Mouse (Mus musculus): ENCODE measurements around the gene Rreb1. TPM values are rescaled to one million over a fixed set of nuclear protein-coding genes. Genes with fewer than 3 reads are reported as not detected.
"Not testable (repeated sequence)": the region's sequence is repeated elsewhere in the genome, so short reads cannot be mapped to it uniquely, and the experiment has no call there.

Gene Rreb1
- polyA plus RNA-seq, 1 experiment from 2014 or later, result 10.0 TPM

- TF ChIP-seq EP300 (IDR thresholded peaks at IDR 0.05), result no peak
- no peak for TF ChIP-seq CTCF (IDR thresholded peaks at IDR 0.05)
- H3K4me3 ChIP-seq (ENCODE audit: low read depth, low read length), result no peak overlapping the region
- H3K4me2 ChIP-seq (replicated peaks; ENCODE audit: low read depth, low read length), result no peak overlapping the region
- peaks cover 21% of the 10 kb centered on the region; the same call in 1 of the 2 replicates for H3K4me1 ChIP-seq (ENCODE audit: insufficient read depth, low read depth, low read length)
- no peaks in the 10 kb centered on the region for H3K36me3 ChIP-seq (ENCODE audit: insufficient read depth, low read length)
- no peak overlapping the region for H3K9ac ChIP-seq (replicated peaks; ENCODE audit: low read depth)
- 100% methylated on average over 1 of the region's 1 CpGs for WGBS
- H3K27me3 ChIP-seq (replicated peaks; ENCODE audit: insufficient read depth, low read length), result no peaks in the 10 kb centered on the region
- no peak overlapping the region for H3K27ac ChIP-seq (ENCODE audit: low read length)
- DNase-seq (ENCODE audit: low spot score) (no peak), ATAC-seq (no peak)
- no peaks in the 10 kb centered on the region for H3K9me3 ChIP-seq (ENCODE audit: low read length)
Measured at GRCm38 (mm10) chr13:37835296-37835695, 57.1 kb downstream of the Rreb1 start.

GRCm38 (mm10) chr13:37835811-37836210 lies 57.6 kb downstream of the Rreb1 start:
- peaks cover 17% of the 10 kb centered on the region; the same call in 1 of the 2 replicates for H3K4me1 ChIP-seq (ENCODE audit: insufficient read depth, low read depth, low read length)
- WGBS, result 87% methylated on average over 9 of the region's 9 CpGs
- not testable (repeated sequence) for DNase-seq (ENCODE audit: low spot score); ATAC-seq; H3K4me2 ChIP-seq (replicated peaks; ENCODE audit: low read depth, low read length); H3K36me3 ChIP-seq (ENCODE audit: insufficient read depth, low read length); H3K27me3 ChIP-seq (replicated peaks; ENCODE audit: insufficient read depth, low read length); H3K9ac ChIP-seq (replicated peaks; ENCODE audit: low read depth); H3K4me3 ChIP-seq (ENCODE audit: low read depth, low read length); H3K9me3 ChIP-seq (ENCODE audit: low read length); H3K27ac ChIP-seq (ENCODE audit: low read length)

- WGBS, result 77% methylated on average over 3 of the region's 3 CpGs
- H3K9me3 ChIP-seq (ENCODE audit: low read length), result no peaks in the 10 kb centered on the region
- TF ChIP-seq CTCF (IDR thresholded peaks at IDR 0.05), result no peak
- TF ChIP-seq EP300 (IDR thresholded peaks at IDR 0.05), result no peak
- no peak overlapping the region for H3K9ac ChIP-seq (replicated peaks; ENCODE audit: low read depth)
- DNase-seq (ENCODE audit: low spot score), result no peak
- H3K36me3 ChIP-seq (ENCODE audit: insufficient read depth, low read length), result no peaks in the 10 kb centered on the region
- H3K4me1 ChIP-seq (ENCODE audit: insufficient read depth, low read depth, low read length), result peaks cover 9% of the 10 kb centered on the region; the same call in 1 of the 2 replicates
- no peak overlapping the region for H3K27ac ChIP-seq (ENCODE audit: low read length)
- H3K27me3 ChIP-seq (replicated peaks; ENCODE audit: insufficient read depth, low read length), result no peaks in the 10 kb centered on the region
- no peak overlapping the region for H3K4me3 ChIP-seq (ENCODE audit: low read depth, low read length)
- no peak overlapping the region for H3K4me2 ChIP-seq (replicated peaks; ENCODE audit: low read depth, low read length)
- no peak for ATAC-seq
Measured at GRCm38 (mm10) chr13:37837372-37837771, 59.2 kb downstream of the Rreb1 start.

DNA sequence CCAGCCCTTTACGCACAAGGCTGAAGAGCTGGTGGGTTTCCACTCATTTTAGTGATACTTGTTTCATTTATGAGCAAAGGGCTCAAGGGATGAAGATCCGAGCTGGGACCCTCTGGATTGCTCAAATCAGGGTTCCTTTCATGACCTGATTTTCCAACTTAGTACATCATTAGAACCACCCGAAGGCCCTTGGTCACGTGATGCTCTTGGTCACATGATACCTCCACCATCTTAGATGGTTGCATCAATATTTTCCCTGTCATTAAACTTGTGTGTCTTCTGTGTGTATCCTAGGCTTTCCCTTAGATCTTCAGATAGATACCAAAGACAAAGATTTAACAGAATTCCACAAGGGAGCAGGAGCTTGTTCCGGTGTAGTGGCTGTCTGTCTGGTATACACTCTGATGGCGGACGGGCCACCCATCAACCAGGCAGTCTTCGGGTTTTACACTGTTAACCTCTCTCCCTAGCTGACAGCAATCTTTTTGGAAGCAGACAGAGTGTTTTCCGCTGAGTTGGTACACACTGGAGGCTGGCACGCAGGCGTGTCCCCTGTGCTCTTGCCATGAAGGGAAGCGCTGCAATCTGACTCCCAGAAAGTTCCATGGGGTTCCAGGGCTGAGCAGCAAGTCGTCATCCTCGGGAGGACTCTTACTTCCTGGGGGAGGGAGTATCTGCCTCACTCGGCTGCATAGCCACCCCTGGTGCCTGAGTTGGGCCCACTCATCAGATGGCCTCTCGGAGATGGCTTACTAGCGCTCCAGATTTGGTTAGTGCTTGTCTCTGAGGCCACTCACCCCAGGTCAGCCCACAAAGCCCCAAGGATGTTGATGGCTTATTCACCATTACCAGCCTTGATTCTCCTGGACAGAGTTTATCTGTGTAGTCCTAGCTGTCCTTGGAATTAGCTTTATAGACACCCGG lies 60.3 kb downstream of the Rreb1 start:
- H3K27me3 ChIP-seq (replicated peaks; ENCODE audit: insufficient read depth, low read length), result no peaks in the 10 kb centered on the region
- H3K4me3 ChIP-seq (ENCODE audit: low read depth, low read length), result no peak overlapping the region
- ATAC-seq, result no peak
- no peak overlapping the region for H3K27ac ChIP-seq (ENCODE audit: low read length)
- 82% methylated on average over 18 of the region's 18 CpGs for WGBS
- H3K9me3 ChIP-seq (ENCODE audit: low read length), result no peaks in the 10 kb centered on the region
- peaks cover 3% of the 10 kb centered on the region; the same call in 1 of the 2 replicates for H3K4me1 ChIP-seq (ENCODE audit: insufficient read depth, low read depth, low read length)
- DNase-seq (ENCODE audit: low spot score), result no peak
- no peak overlapping the region for H3K4me2 ChIP-seq (replicated peaks; ENCODE audit: low read depth, low read length)
- no peaks in the 10 kb centered on the region for H3K36me3 ChIP-seq (ENCODE audit: insufficient read depth, low read length)
- no peak overlapping the region for H3K9ac ChIP-seq (replicated peaks; ENCODE audit: low read depth)
- TF ChIP-seq EP300 (IDR thresholded peaks at IDR 0.05), result no peak

DNA sequence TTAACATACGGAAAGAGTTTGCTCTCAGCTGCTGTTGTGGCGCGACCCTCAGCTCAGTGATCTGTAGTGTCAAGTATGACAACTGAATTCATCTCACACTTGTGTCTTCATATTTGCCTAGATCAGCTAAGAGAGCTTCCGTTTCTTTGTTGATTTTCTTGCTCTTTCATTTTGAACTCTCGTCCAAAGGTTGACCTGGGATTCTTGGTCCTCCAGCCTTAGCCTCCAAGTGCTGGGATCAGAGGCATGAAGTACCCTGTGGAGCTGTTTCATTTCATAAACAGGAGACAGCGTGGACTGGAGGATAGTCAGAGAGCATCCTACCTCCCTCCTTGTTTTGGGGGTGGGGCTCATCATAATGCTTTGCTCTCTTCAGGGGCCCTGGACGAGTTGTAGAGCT lies 65.0 kb downstream of the Rreb1 start:
- no peak overlapping the region for H3K9ac ChIP-seq (replicated peaks; ENCODE audit: low read depth)
- H3K4me1 ChIP-seq (ENCODE audit: insufficient read depth, low read depth, low read length), result peaks cover 2% of the 10 kb centered on the region; the same call in 1 of the 2 replicates
- ATAC-seq, result no peak
- H3K4me2 ChIP-seq (replicated peaks; ENCODE audit: low read depth, low read length), result no peak overlapping the region
- DNase-seq (ENCODE audit: low spot score), result no peak
- H3K27me3 ChIP-seq (replicated peaks; ENCODE audit: insufficient read depth, low read length), result no peaks in the 10 kb centered on the region
- no peak for TF ChIP-seq CTCF (IDR thresholded peaks at IDR 0.05)
- TF ChIP-seq EP300 (IDR thresholded peaks at IDR 0.05), result no peak
- H3K4me3 ChIP-seq (ENCODE audit: low read depth, low read length), result no peak overlapping the region
- H3K27ac ChIP-seq (ENCODE audit: low read length), result no peak overlapping the region
- no peaks in the 10 kb centered on the region for H3K36me3 ChIP-seq (ENCODE audit: insufficient read depth, low read length)
- H3K9me3 ChIP-seq (ENCODE audit: low read length), result no peaks in the 10 kb centered on the region
- WGBS, result 51% methylated on average over 7 of the region's 7 CpGs

DNA sequence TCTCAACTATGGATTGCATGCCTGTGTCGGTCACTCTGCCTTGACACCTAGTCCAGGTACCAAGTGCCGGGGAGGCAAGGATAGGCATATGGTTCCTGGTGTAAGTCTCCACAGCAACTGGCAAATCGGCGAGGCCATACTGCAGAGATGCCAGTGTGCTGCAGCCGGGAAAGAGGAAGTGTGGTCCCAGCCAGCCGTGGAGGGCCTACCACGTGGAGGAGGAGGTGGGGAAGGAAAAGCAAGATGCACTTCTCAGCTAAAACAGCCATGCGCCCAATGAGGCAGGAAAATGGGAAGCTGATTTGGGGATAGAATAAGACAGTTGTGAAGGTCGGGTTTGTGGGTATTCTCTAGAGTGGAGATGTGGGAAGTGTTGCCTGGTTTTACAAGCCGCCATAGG lies 65.6 kb downstream of the Rreb1 start:
- DNase-seq (ENCODE audit: low spot score) (no peak), ATAC-seq (no peak)
- no peak overlapping the region for H3K4me2 ChIP-seq (replicated peaks; ENCODE audit: low read depth, low read length)
- no peak overlapping the region for H3K9ac ChIP-seq (replicated peaks; ENCODE audit: low read depth)
- H3K27ac ChIP-seq (ENCODE audit: low read length), result peak overlapping the region; percentile 28; the same call in 1 of the 2 replicates
- no peak overlapping the region for H3K4me3 ChIP-seq (ENCODE audit: low read depth, low read length)
- H3K36me3 ChIP-seq (ENCODE audit: insufficient read depth, low read length), result no peaks in the 10 kb centered on the region
- no peak for TF ChIP-seq CTCF (IDR thresholded peaks at IDR 0.05)
- no peak for TF ChIP-seq EP300 (IDR thresholded peaks at IDR 0.05)
- WGBS, result 49% methylated on average over 10 of the region's 10 CpGs
- no peaks in the 10 kb centered on the region for H3K27me3 ChIP-seq (replicated peaks; ENCODE audit: insufficient read depth, low read length)
- H3K4me1 ChIP-seq (ENCODE audit: insufficient read depth, low read depth, low read length), result peaks cover 2% of the 10 kb centered on the region; the same call in 1 of the 2 replicates
- no peaks in the 10 kb centered on the region for H3K9me3 ChIP-seq (ENCODE audit: low read length)

Data from lung, postnatal 0 days (tissue).